Mouse (Mus musculus) kidney, embryonic 15.5 days (tissue): ENCODE data around the gene Mettl17. TPM values are rescaled to one million over a fixed set of nuclear protein-coding genes. Genes with fewer than 3 reads are reported as not detected.

ENCODE experiments used
- ATAC-seq: fragments of 200-750 bp; cut with Nextera tagmentation; replicated peaks from 2 replicates; pipeline ENCODE4 v1.8.0; 2017; ENCODE audit warnings: moderate TSS enrichment; ENCODE audit not compliant: low FRiP score
- H3K27ac ChIP-seq: fragments of 300-500 bp; sonication (generic); 2 replicates; pipeline ENCODE4 v1.5.1; 2015; ENCODE audit warnings: mild to moderate bottlenecking, inconsistent platforms
- H3K27me3 ChIP-seq: fragments of 300-500 bp; sonication (generic); 2 replicates; pipeline ENCODE4 v1.6.1; 2015; ENCODE audit warnings: inconsistent platforms
- H3K36me3 ChIP-seq: fragments of 300-500 bp; sonication (generic); 2 replicates; pipeline ENCODE4 v1.6.1; 2015; ENCODE audit warnings: inconsistent platforms
- H3K4me1 ChIP-seq: fragments of 300-500 bp; sonication (generic); 2 replicates; pipeline ENCODE4 v1.6.1; 2015; ENCODE audit warnings: inconsistent platforms
- H3K4me2 ChIP-seq: fragments of 300-500 bp; sonication (generic); 2 replicates; pipeline ENCODE4 v1.6.1; 2015; ENCODE audit warnings: moderate library complexity, mild to moderate bottlenecking, inconsistent platforms
- H3K4me3 ChIP-seq: fragments of 300-500 bp; sonication (generic); replicated peaks from 2 replicates; pipeline ENCODE4 v1.5.1; 2015; ENCODE audit warnings: mild to moderate bottlenecking, inconsistent platforms
- H3K9ac ChIP-seq: fragments of 300-500 bp; sonication (generic); 2 replicates; pipeline ENCODE4 v1.6.1; 2015; ENCODE audit warnings: mild to moderate bottlenecking, inconsistent platforms
- H3K9me3 ChIP-seq: fragments of 300-500 bp; sonication (generic); replicated peaks from 2 replicates; pipeline ENCODE4 v1.6.1; 2016; ENCODE audit warnings: inconsistent platforms
- WGBS: fragments of 180-500 bp; shearing (Covaris S2); methylation state at CpG from one replicate; pipeline ENCODE4 v1.1.7; 2015; ENCODE audit warnings: mixed read lengths; 5-methylcytosine and 5-hydroxymethylcytosine counted together
- polyA plus RNA-seq: library from polyadenylated mRNA; unstranded; fragments of >200 nt; fragmentation: Nextera tagmentation; extraction: Ambion mirVana; gene quantifications from 2 replicates; pipeline ENCODE4 v1.2.1, GENCODE M21; 2015

Gene Mettl17
- polyA plus RNA-seq, 1 experiment from 2014 or later, result 60.3 TPM

DNA sequence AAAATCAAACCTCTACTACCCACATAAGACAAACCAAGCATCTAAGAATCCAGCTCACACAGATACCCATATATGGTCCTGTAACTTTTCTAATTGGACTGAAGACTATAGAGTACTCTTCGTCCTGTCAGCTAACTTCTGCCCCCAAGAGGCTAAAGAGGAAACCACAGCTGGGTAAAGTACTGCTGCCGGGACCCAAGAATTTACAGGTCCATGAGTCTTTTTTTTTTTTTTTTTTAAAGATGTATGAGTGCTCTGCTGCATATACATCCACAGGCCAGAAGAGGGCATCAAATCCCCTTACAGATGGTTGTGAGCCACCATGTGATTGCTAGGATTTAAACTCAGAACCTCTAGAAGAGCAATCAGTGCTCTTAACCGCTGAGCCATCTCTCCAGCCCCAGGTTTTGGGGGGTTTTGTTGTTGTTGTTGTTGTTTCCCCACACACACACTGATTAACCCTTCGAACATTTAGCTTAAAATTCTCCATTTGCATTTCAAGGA lies 1.1 kb upstream of the Mettl17 start:
- Histone ChIP-seq H3K4me1 (peaks cover 14% of the 10 kb centered on the region), H3K4me2 (peak overlapping the region; percentile 71), H3K27me3 (no peaks in the 10 kb centered on the region), H3K27ac (peak overlapping the region; percentile 86), H3K36me3 (peaks cover 25% of the 10 kb centered on the region), H3K4me3 (peak overlapping the region; percentile 67), H3K9ac (peak overlapping the region; percentile 35; the same call in 1 of the 2 replicates), H3K9me3 (no peaks in the 10 kb centered on the region)
- ATAC-seq, result peak; percentile 44; the same call in 1 of the 2 replicates
- WGBS, result 0% methylated on average over 4 of the region's 4 CpGs

GRCm38 (mm10) chr14:51884031-51884544 lies 554 bp upstream of the Mettl17 start:
- Histone ChIP-seq H3K9ac (peak overlapping the region; percentile 35), H3K36me3 (peaks cover 30% of the 10 kb centered on the region), H3K27me3 (no peaks in the 10 kb centered on the region), H3K4me2 (peak overlapping the region; percentile 71), H3K4me1 (peaks cover 14% of the 10 kb centered on the region), H3K27ac (peak overlapping the region; percentile 86), H3K9me3 (no peaks in the 10 kb centered on the region), H3K4me3 (peak overlapping the region; percentile 67)
- peak; percentile 67 for ATAC-seq
- 2% methylated on average over 13 of the region's 14 CpGs for WGBS

DNA sequence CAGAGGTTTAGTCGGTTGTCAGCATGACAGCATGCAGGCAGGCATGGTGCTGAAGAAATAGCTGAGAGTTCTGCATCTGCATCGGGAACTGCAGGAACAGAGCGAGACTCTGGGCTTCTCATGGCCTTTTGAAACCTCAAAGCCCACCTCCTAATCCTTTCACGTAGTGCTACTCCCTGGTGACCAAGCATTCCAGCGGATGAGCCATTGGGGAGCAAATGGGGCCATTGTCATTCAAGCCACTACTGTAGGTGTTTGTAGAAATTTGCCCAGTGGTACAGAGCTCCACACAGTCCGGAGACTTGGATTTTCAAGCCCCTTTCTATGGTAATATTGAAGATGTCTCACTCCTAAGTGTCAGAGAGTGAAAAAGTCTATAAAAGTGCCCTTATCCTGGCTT lies 1.4 kb downstream of the Mettl17 start:
- Histone ChIP-seq H3K27ac (no peak overlapping the region), H3K9ac (no peak overlapping the region), H3K27me3 (no peaks in the 10 kb centered on the region), H3K36me3 (peaks cover 50% of the 10 kb centered on the region), H3K4me2 (peak overlapping the region; percentile 71), H3K4me3 (peak overlapping the region; percentile 67; the same call in 1 of the 2 replicates), H3K9me3 (no peaks in the 10 kb centered on the region), H3K4me1 (peaks cover 14% of the 10 kb centered on the region)
- no peak for ATAC-seq
- WGBS, result 69% methylated on average over 6 of the region's 6 CpGs

GRCm38 (mm10) chr14:51889833-51890232 lies 5.2 kb downstream of the Mettl17 start:
- no peaks in the 10 kb centered on the region for H3K9me3 ChIP-seq
- peaks cover 12% of the 10 kb centered on the region for H3K4me1 ChIP-seq
- no peak overlapping the region for H3K9ac ChIP-seq
- no peaks in the 10 kb centered on the region for H3K27me3 ChIP-seq
- H3K4me3 ChIP-seq, result no peak overlapping the region
- 88% methylated on average over 6 of the region's 6 CpGs for WGBS
- no peak for ATAC-seq
- peaks cover 67% of the 10 kb centered on the region for H3K36me3 ChIP-seq
- no peak overlapping the region for H3K4me2 ChIP-seq
- no peak overlapping the region for H3K27ac ChIP-seq

DNA sequence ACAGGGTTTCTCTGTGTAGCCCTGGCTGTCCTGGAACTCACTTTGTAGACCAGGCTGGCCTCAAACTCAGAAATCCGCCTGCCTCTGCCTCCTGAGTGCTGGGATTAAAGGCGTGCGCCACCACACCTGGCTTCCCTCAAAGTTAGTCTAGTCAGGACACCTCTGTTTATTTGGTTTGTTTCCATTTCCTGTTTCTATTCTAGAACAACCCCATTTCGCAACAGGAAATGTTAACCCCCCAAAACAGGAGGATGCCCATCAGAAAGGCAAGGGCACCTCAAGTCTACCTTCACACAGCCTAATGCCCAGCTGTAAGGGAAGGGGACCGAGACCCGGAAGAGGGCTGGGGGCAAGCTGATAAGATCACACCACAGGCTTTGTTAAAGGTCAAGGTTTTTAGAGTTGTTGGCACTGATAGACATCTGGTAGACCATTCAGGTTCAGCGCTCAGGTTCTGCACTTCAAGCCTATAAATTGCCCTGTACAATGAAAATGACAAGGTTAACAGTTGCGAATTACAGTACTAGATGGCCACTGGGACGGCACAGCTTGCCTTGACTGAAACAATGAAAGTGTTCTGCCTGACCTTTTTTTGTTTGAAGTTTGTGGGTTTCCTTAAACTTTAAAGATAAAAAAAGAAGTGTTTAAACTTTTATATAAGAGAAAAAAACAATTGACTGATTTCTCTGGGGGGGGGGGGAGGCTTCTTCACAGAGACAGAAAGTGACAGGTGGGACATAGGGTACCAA lies 7.7 kb downstream of the Mettl17 start, which contains the start of gene Slc39a2:
Gene Slc39a2 (plus strand): TSS at position 699 of the 749 bp plus-strand sequence.
- Histone ChIP-seq H3K9ac (no peak within 1 kb of the TSS), H3K9me3 (no peaks in the 10 kb centered on the region), H3K36me3 (peaks cover 57% of the 10 kb centered on the region), H3K27ac (no peak within 1 kb of the TSS), H3K4me1 (no peaks in the 10 kb centered on the region), H3K4me3 (no peak within 1 kb of the TSS), H3K27me3 (no peaks in the 10 kb centered on the region), H3K4me2 (no peak within 1 kb of the TSS)
- no peak for ATAC-seq
- WGBS, result 87% methylated on average over 9 of the region's 9 CpGs

DNA sequence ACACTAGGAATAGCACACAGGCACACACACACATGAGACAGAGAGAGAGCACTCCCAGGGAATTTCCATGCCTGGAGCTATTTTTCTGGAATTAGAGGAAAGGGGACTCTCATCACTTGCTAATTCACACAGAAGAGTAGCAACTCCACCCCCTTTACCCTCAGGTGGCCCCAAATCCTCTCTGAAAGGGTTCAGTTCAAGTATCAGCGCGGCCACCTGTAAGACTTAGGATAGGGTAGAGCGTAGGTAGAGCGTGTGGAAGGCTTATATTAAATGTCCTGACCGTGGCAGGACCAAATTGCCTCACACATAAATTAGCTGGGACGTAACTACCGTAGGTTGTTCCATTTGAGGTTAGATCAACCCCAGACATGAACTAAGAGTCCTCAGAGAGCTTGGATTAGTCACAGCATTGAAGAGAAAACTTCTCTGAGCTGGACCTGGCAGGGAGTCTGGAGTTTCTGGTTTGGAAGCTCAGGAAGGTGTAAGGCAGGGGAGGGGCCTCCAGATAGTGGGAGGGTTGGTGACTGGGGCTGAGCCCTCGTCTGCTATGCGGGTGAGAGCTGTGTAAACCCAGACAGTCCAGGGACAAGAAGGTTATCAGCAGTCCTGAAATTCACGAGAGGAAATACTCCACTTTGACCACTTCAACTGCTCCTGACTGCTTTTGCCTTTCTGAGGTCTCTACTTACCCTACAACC lies 8.6 kb downstream of the Mettl17 start:
- Histone ChIP-seq H3K4me3 (no peak overlapping the region), H3K27me3 (no peaks in the 10 kb centered on the region), H3K9ac (no peak overlapping the region), H3K4me1 (no peaks in the 10 kb centered on the region), H3K36me3 (peaks cover 48% of the 10 kb centered on the region), H3K9me3 (no peaks in the 10 kb centered on the region), H3K4me2 (no peak overlapping the region), H3K27ac (no peak overlapping the region)
- no peak for ATAC-seq
- 31% methylated on average over 10 of the region's 10 CpGs for WGBS

- H3K4me1 ChIP-seq, result no peaks in the 10 kb centered on the region
- no peaks in the 10 kb centered on the region for H3K27me3 ChIP-seq
- H3K36me3 ChIP-seq, result peaks cover 42% of the 10 kb centered on the region
- no peak for ATAC-seq
- H3K4me3 ChIP-seq, result no peak overlapping the region
- 67% methylated on average over 3 of the region's 3 CpGs for WGBS
- no peak overlapping the region for H3K9ac ChIP-seq
- no peak overlapping the region for H3K27ac ChIP-seq
- H3K4me2 ChIP-seq, result no peak overlapping the region
- no peaks in the 10 kb centered on the region for H3K9me3 ChIP-seq
These were observed 9.2 kb downstream of the Mettl17 start for GRCm38 (mm10) chr14:51893809-51894208.

GRCm38 (mm10) chr14:51895071-51895470 lies 10.4 kb downstream of the Mettl17 start:
- WGBS, result 83% methylated on average over 14 of the region's 14 CpGs
- no peaks in the 10 kb centered on the region for H3K4me1 ChIP-seq
- no peak overlapping the region for H3K9ac ChIP-seq
- no peak overlapping the region for H3K4me3 ChIP-seq
- no peak for ATAC-seq
- no peak overlapping the region for H3K4me2 ChIP-seq
- no peaks in the 10 kb centered on the region for H3K27me3 ChIP-seq
- H3K27ac ChIP-seq, result no peak overlapping the region
- H3K36me3 ChIP-seq, result peaks cover 30% of the 10 kb centered on the region
- H3K9me3 ChIP-seq, result no peaks in the 10 kb centered on the region

- Histone ChIP-seq H3K27me3 (no peaks in the 10 kb centered on the region), H3K27ac (no peak overlapping the region), H3K4me2 (no peak overlapping the region), H3K36me3 (peaks cover 20% of the 10 kb centered on the region), H3K9me3 (no peaks in the 10 kb centered on the region), H3K4me3 (no peak overlapping the region), H3K4me1 (no peaks in the 10 kb centered on the region), H3K9ac (no peak overlapping the region)
- WGBS, result 81% methylated on average over 6 of the region's 6 CpGs
- ATAC-seq, result no peak
These were observed 11.4 kb downstream of the Mettl17 start for GRCm38 (mm10) chr14:51896019-51896418.

GRCm38 (mm10) chr14:51896539-51897170 lies 12.0 kb downstream of the Mettl17 start:
- Histone ChIP-seq H3K27me3 (no peaks in the 10 kb centered on the region), H3K9me3 (no peaks in the 10 kb centered on the region), H3K9ac (no peak overlapping the region), H3K36me3 (peaks cover 14% of the 10 kb centered on the region), H3K4me3 (no peak overlapping the region), H3K27ac (no peak overlapping the region), H3K4me1 (no peaks in the 10 kb centered on the region), H3K4me2 (no peak overlapping the region)
- 82% methylated on average over 8 of the region's 8 CpGs for WGBS
- ATAC-seq, result no peak

DNA sequence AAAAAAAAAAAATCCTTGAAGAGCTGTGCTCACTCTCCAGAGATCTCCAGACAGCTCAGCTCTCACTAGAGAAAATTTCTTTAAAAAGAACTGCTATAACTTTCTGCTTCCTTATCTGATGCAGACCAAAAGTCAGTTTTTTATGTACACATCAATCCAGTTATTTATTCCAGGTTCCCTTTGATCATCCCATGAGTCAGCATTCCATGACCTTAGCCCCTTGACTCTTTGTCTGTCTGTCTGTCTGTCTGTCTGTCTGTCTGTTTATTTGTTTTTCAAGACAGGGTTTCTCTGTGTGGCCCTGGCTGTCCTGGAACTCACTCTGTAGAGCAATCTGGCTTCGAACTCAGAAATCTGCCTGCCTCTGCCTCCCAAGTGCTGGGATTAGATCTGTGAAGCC lies 14.7 kb downstream of the Mettl17 start:
- WGBS, result 95% methylated on average over 1 of the region's 1 CpGs
- H3K27me3 ChIP-seq, result no peaks in the 10 kb centered on the region
- no peak for ATAC-seq

More for the DNA sequence above, 14.7 kb downstream of the Mettl17 start:
- Histone ChIP-seq H3K9ac (no peak overlapping the region), H3K9me3 (no peaks in the 10 kb centered on the region), H3K4me2 (no peak overlapping the region), H3K27ac (no peak overlapping the region), H3K4me3 (no peak overlapping the region), H3K36me3 (peaks cover 4% of the 10 kb centered on the region; the same call in 1 of the 2 replicates), H3K4me1 (no peaks in the 10 kb centered on the region)
